Mouse (Mus musculus): ENCODE measurements around the gene Elf1. TPM values are rescaled to one million over a fixed set of nuclear protein-coding genes. Genes with fewer than 3 reads are reported as not detected.

The Elf1 gene
- polyA plus RNA-seq, 1 experiment from 2014 or later: 18.2 TPM

GRCm38 (mm10) chr14:79535318-79535717 is 54.3 kb downstream of the Elf1 start:
- H3K9ac ChIP-seq (ENCODE audit: low read depth, low read length): no peak overlapping the region
- 48% methylated on average over 10 of the region's 10 CpGs for WGBS
- TF ChIP-seq CTCF (IDR thresholded peaks at IDR 0.05; ENCODE audit: low read depth): no peak
- DNase-seq (ENCODE audit: low spot score): peak; percentile 56
- no peak for ATAC-seq (replicated peaks; ENCODE audit: low FRiP score, low read depth)
- no peaks in the 10 kb centered on the region for H3K9me3 ChIP-seq (replicated peaks; ENCODE audit: low read length)
- H3K4me2 ChIP-seq (ENCODE audit: low read length): peak overlapping the region; percentile 16; the same call in 1 of the 2 replicates
- no peaks in the 10 kb centered on the region for H3K4me1 ChIP-seq (replicated peaks; ENCODE audit: insufficient read depth, low read length)
- no peak overlapping the region for H3K4me3 ChIP-seq (replicated peaks; ENCODE audit: low read depth, low read length)
- no peaks in the 10 kb centered on the region for H3K36me3 ChIP-seq (ENCODE audit: insufficient read depth, low read length)
- peak overlapping the region; percentile 60 for H3K27ac ChIP-seq
- H3K27me3 ChIP-seq (ENCODE audit: insufficient read depth, low read length): no peaks in the 10 kb centered on the region

GRCm38 (mm10) chr14:79536011-79536410 is 55.0 kb downstream of the Elf1 start:
- Histone ChIP-seq H3K27ac (peak overlapping the region; percentile 60), H3K9ac (ENCODE audit: low read depth, low read length) (no peak overlapping the region), H3K4me2 (ENCODE audit: low read length) (peak overlapping the region; percentile 16), H3K36me3 (ENCODE audit: insufficient read depth, low read length) (no peaks in the 10 kb centered on the region), H3K4me1 (replicated peaks; ENCODE audit: insufficient read depth, low read length) (no peaks in the 10 kb centered on the region), H3K27me3 (ENCODE audit: insufficient read depth, low read length) (no peaks in the 10 kb centered on the region), H3K4me3 (replicated peaks; ENCODE audit: low read depth, low read length) (no peak overlapping the region), H3K9me3 (replicated peaks; ENCODE audit: low read length) (no peaks in the 10 kb centered on the region)
- DNase-seq (ENCODE audit: low spot score): no peak
- WGBS: 57% methylated on average over 5 of the region's 5 CpGs
- no peak for TF ChIP-seq CTCF (IDR thresholded peaks at IDR 0.05; ENCODE audit: low read depth)
- ATAC-seq (replicated peaks; ENCODE audit: low FRiP score, low read depth): no peak

GRCm38 (mm10) chr14:79536837-79537236 is 55.8 kb downstream of the Elf1 start:
- Histone ChIP-seq H3K4me2 (ENCODE audit: low read length) (no peak overlapping the region), H3K4me1 (replicated peaks; ENCODE audit: insufficient read depth, low read length) (no peaks in the 10 kb centered on the region), H3K4me3 (replicated peaks; ENCODE audit: low read depth, low read length) (no peak overlapping the region), H3K9ac (ENCODE audit: low read depth, low read length) (no peak overlapping the region), H3K9me3 (replicated peaks; ENCODE audit: low read length) (no peaks in the 10 kb centered on the region), H3K27ac (no peak overlapping the region), H3K36me3 (ENCODE audit: insufficient read depth, low read length) (no peaks in the 10 kb centered on the region), H3K27me3 (ENCODE audit: insufficient read depth, low read length) (no peaks in the 10 kb centered on the region)
- ATAC-seq (replicated peaks; ENCODE audit: low FRiP score, low read depth): no peak
- DNase-seq (ENCODE audit: low spot score): no peak
- TF ChIP-seq CTCF (IDR thresholded peaks at IDR 0.05; ENCODE audit: low read depth): no peak
- WGBS: 68% methylated on average over 3 of the region's 3 CpGs

GRCm38 (mm10) chr14:79537463-79537862 is 56.5 kb downstream of the Elf1 start:
- Histone ChIP-seq H3K36me3 (ENCODE audit: insufficient read depth, low read length) (no peaks in the 10 kb centered on the region), H3K27me3 (ENCODE audit: insufficient read depth, low read length) (no peaks in the 10 kb centered on the region), H3K27ac (no peak overlapping the region), H3K9me3 (replicated peaks; ENCODE audit: low read length) (no peaks in the 10 kb centered on the region), H3K4me1 (replicated peaks; ENCODE audit: insufficient read depth, low read length) (no peaks in the 10 kb centered on the region), H3K4me3 (replicated peaks; ENCODE audit: low read depth, low read length) (no peak overlapping the region), H3K4me2 (ENCODE audit: low read length) (no peak overlapping the region), H3K9ac (ENCODE audit: low read depth, low read length) (no peak overlapping the region)
- DNase-seq (ENCODE audit: low spot score) (no peak), ATAC-seq (replicated peaks; ENCODE audit: low FRiP score, low read depth) (no peak)
- 78% methylated on average over 5 of the region's 5 CpGs for WGBS
- TF ChIP-seq CTCF (IDR thresholded peaks at IDR 0.05; ENCODE audit: low read depth): no peak

GRCm38 (mm10) chr14:79537921-79538320 is 56.9 kb downstream of the Elf1 start:
- no peak for TF ChIP-seq CTCF (IDR thresholded peaks at IDR 0.05; ENCODE audit: low read depth)
- ATAC-seq (replicated peaks; ENCODE audit: low FRiP score, low read depth): no peak
- Histone ChIP-seq H3K4me2 (ENCODE audit: low read length) (no peak overlapping the region), H3K4me1 (replicated peaks; ENCODE audit: insufficient read depth, low read length) (no peaks in the 10 kb centered on the region), H3K9ac (ENCODE audit: low read depth, low read length) (no peak overlapping the region), H3K36me3 (ENCODE audit: insufficient read depth, low read length) (no peaks in the 10 kb centered on the region), H3K27ac (no peak overlapping the region), H3K27me3 (ENCODE audit: insufficient read depth, low read length) (no peaks in the 10 kb centered on the region), H3K4me3 (replicated peaks; ENCODE audit: low read depth, low read length) (no peak overlapping the region), H3K9me3 (replicated peaks; ENCODE audit: low read length) (no peaks in the 10 kb centered on the region)
- DNase-seq (ENCODE audit: low spot score): no peak

- Histone ChIP-seq H3K4me3 (replicated peaks; ENCODE audit: low read depth, low read length) (no peak overlapping the region), H3K36me3 (ENCODE audit: insufficient read depth, low read length) (no peaks in the 10 kb centered on the region), H3K27ac (no peak overlapping the region), H3K9ac (ENCODE audit: low read depth, low read length) (no peak overlapping the region), H3K27me3 (ENCODE audit: insufficient read depth, low read length) (no peaks in the 10 kb centered on the region), H3K4me1 (replicated peaks; ENCODE audit: insufficient read depth, low read length) (no peaks in the 10 kb centered on the region), H3K4me2 (ENCODE audit: low read length) (no peak overlapping the region), H3K9me3 (replicated peaks; ENCODE audit: low read length) (no peaks in the 10 kb centered on the region)
- TF ChIP-seq CTCF (IDR thresholded peaks at IDR 0.05; ENCODE audit: low read depth): no peak
- ATAC-seq (replicated peaks; ENCODE audit: low FRiP score, low read depth) (no peak), DNase-seq (ENCODE audit: low spot score) (no peak)
Measured at GRCm38 (mm10) chr14:79541606-79542005, 60.6 kb downstream of the Elf1 start.

GRCm38 (mm10) chr14:79549343-79549742 is 68.3 kb downstream of the Elf1 start:
- no peak overlapping the region for H3K9ac ChIP-seq (ENCODE audit: low read depth, low read length)
- H3K4me3 ChIP-seq (replicated peaks; ENCODE audit: low read depth, low read length): no peak overlapping the region
- no peak overlapping the region for H3K4me2 ChIP-seq (ENCODE audit: low read length)
- ATAC-seq (replicated peaks; ENCODE audit: low FRiP score, low read depth): no peak
- H3K9me3 ChIP-seq (replicated peaks; ENCODE audit: low read length): no peaks in the 10 kb centered on the region
- no peak for TF ChIP-seq CTCF (IDR thresholded peaks at IDR 0.05; ENCODE audit: low read depth)
- no peak overlapping the region; the same call in 1 of the 2 replicates for H3K27ac ChIP-seq
- H3K4me1 ChIP-seq (replicated peaks; ENCODE audit: insufficient read depth, low read length): no peaks in the 10 kb centered on the region
- H3K27me3 ChIP-seq (ENCODE audit: insufficient read depth, low read length): no peaks in the 10 kb centered on the region
- DNase-seq (ENCODE audit: low spot score): peak; percentile 42
- H3K36me3 ChIP-seq (ENCODE audit: insufficient read depth, low read length): 0 out of 2 replicates have a peak, but pooled peaks cover 5% of the 10 kb centered on the region
- 55% methylated on average over 7 of the region's 7 CpGs for WGBS

Measured in kidney, postnatal 0 days (tissue).